Mouse (Mus musculus) testis, postnatal 14 days (tissue): ENCODE data around the gene Dact3.

ENCODE experiments used
- DNase-seq: peaks from one replicate; pipeline ENCODE4 v3.0.0; 2021; ENCODE audit warnings: low spot score

Gene Dact3

DNA sequence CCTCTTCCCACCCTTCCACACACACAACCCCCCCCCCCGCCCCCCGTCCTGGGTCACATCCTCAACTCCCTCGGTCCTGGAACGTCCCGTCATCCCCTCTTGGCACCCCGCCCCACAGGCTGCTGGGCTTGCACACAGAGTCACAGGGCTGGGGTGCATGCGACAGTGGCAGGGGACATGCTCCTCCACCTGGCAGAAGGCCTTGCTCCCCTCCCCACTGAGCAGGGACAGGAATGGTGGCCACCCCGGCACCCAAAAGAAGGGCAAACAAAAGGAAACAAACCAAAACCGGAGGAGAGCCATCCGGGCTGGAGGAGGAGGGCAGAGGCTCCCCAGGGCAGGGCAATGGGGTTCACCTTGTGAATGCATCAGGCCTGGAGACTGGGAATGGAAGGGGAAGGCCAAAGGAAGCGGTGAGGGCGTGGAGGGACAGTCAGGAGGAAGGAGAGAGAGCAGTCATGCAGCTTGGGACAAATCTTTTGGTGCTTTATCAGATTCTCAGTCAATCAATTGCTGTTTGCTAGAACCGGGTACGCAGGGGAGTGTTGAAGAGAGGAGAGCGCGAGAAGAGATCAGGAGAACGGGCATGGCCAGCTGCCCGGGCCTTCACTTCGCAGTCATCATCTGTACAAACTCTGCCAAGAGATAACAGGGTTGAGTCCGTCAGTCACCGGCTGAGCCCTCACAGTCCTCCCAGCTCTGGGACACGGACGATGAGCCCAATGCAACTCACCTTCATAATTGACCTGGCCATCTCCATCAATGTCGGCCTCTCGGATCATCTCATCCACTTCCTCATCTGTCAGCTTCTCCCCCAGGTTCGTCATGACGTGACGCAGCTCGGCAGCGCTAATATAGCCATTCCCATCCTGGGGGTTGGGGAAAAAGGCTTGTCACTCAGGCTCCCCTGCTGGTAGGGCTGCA, 41.5 kb downstream of the Dact3 start:
- no peak for DNase-seq

DNA sequence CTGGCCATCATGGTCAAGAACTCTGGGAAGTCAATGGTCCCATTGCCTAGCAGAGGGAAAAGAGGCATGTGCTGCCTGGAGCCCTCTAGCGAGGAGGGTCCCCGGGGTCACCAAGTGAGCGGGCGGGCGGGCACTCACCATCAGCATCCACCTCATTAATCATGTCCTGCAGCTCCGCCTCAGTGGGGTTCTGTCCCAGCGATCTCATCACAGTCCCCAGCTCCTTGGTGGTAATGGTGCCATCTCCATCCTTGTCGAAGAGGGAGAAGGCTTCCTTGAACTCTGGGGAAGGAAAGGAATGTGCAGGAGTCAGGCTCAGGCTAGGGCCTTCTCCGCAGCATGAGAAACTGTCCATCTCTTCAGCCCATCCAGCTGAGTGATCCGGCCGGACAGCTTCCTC, 42.3 kb downstream of the Dact3 start:
- DNase-seq = no peak

DNA sequence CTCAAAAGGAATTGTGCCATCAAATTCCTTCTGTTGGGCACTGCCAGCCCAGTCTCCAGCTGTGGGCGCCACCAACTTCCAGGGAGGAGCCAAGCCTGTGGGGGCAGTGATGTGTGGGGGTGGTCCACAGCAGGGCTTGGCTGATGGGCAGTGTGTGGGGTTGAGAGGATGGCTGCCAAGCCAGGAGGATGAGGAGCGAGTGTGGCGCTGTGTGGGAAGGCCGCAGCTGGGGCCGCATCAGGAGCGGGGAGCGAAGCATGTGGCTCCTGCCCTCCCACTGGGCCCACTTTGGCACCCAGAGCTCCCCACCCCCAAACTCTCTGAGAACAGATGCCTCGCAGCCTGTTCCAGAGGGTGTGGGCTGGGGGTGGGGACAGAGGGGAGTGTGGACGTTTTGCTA, 42.9 kb downstream of the Dact3 start:
- no peak for DNase-seq

DNA sequence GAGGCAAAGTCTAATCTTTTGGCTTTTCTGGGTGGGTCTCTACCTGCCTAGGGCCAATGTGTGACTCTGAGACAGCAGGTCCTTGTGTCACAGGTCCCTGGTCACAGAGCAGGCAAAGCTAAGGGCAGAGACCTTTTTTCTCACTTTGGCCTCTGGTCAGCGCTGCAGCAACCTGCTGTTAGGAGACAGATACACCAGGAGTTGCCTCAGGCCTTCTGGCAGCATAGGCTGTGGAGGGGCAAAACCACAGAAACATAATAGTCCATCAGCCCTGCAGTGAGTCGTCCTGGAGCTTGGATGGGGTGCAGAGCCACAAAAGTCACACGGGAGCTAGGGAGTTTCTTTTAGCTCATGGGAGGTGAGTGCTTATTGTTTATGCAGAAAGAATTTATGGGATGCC, 43.6 kb downstream of the Dact3 start:
- DNase-seq = no peak

DNA sequence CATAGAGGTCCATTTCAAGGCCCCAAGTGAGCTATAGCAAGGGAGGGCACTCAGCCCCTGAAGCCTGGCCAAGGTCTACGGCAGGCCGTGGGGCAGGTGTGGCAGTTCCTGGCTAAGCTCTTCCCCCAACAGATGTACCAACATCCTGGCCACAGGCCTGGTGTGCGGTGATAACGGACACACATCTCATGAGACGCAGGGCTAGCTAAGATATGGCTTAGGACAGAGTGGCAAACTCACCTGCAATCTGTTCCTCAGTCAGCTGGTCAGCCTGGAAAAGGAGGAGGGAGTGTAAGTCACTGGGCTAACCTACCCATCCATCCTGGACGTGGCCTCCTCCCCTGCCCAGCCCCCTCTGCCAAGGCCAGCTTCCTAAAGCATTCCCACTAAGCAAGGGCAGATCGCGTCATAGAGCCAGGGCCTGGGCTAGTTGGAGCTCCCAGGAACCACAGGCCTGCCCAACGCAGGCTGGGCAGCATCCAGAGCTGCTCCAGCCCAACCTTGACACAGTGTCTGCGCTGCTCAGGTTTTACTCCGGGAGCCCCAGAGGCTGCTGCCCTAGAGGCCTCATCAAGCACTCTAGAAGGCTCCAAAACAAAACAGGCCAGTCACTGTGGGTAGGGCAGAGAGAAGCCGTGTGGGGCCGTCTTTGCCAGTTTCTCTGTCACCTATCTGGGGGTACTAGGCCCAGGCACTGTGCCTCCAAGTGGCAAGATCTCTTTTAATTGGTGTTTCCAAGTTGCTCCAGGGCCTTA, 44.5 kb downstream of the Dact3 start:
- DNase-seq = no peak

DNA sequence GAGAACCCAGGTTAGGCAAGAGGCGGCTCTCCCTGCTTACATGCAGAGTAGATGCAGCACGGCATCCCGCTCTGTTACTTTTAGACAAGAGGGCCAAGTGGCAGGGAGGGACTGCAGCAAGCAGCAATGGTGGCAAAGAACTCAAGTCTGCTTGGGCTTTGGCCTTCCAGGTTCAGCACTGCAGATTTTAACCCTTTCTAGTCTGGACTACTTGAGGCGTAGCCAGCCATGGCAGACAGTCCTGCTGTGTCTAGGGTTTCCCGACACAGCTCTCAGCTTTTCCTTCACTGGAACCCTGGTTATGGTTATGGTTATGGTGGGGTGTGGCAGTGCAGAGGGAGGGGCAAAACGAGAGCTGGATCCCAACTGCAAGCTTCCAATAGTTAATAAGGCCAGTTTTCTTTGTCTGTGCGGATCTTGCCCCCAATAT, 45.0 kb downstream of the Dact3 start:
- no peak for DNase-seq

DNA sequence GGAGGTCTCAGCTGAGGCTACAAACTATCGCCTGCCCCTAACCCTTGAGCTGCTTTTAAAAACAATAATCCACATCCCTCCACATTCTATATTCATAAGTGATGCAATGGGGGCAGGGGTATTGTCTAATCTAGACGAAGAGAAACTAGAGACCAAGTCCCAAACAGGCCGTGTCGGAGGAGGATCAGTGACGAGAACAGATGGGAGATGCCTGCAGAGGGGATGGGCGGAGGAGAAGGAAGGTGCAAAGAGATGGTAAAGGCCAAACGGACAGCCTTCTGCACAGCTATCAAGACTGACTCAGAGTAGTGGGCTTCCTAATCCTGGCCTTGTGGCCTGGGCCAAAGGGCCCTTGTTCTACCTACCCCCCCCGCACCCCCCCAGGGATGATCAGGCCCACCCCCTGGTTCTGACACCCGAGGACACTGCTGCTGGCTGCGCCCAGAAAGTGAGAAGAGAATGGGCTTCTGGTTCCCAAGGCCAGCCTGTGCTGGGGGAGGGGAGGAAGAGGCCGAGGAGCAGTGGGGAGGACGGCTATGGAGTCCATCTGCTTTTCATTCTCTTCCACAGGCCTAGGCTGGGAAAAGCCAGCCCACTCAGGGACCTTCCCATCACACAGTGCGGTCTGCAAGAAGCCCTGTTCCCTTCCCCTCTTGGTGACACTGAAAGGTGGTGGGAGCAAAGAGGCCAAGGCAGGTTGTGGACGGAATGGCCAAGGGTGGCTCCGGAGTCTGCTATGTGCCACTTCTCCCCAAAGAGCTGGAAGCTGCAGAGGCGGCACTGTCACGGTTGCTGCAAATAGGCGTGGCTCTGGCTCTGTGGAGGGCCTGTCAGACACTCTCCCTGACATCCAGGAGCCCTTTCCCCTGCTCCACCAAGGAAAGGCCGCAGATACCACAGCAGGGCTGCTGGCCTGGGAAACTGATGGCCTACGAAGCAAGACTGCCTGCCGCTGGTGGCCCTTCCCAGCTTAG, 46.0 kb downstream of the Dact3 start:
- DNase-seq = peak; percentile 33

DNA sequence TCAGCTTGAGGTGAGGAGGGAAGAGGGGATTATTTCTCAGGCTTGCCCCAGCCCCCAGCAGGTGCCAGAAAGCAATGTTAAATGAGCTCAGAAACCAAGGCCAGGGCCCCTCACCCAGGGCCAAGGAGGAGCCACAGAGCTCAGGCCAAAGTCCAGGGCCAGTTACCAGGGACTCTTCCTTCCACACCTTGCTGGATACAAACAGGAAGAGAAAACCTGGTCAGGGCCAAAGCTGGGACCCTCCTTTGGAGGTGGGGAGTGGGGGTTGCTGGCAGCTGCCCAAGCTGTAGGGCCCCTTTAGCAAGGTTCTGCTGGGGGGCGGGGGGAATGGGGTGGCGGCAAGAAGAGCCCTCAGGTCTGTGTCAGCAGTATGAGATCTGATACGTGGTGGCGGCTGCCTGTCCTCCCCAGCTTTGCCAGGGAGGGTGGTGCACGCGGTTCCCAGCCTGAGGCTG, 46.8 kb downstream of the Dact3 start:
- no peak for DNase-seq

DNA sequence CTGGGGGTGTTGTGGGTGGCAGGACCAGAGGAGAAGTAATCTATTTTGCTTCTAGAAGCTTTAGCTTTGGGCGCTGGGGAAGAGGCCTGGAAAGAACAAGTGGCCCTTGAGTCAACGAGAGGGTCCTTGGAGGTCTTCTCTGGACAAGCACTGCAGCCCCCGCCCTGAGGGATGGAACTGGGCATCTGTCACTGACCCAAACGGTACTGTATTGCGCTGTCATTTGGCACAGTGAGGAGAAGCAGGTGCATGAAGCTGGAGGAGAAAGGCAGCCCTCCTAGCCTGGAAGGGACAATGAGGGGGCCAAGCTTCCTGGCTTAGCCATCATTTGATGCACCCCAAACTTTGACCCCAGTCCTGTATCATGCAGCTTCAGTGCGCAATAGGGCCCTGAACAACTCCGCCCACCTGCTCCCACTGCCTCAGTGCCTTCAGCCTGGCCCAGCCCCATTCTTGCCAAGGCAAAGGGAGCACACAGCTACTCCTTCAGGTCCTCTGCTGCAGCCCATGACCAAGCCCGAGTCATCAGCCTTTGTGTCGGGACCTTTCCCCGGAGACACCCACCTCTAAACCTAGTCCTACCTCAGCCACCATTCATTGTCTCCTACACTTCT, 47.4 kb downstream of the Dact3 start:
- peak; percentile 38 for DNase-seq

DNA sequence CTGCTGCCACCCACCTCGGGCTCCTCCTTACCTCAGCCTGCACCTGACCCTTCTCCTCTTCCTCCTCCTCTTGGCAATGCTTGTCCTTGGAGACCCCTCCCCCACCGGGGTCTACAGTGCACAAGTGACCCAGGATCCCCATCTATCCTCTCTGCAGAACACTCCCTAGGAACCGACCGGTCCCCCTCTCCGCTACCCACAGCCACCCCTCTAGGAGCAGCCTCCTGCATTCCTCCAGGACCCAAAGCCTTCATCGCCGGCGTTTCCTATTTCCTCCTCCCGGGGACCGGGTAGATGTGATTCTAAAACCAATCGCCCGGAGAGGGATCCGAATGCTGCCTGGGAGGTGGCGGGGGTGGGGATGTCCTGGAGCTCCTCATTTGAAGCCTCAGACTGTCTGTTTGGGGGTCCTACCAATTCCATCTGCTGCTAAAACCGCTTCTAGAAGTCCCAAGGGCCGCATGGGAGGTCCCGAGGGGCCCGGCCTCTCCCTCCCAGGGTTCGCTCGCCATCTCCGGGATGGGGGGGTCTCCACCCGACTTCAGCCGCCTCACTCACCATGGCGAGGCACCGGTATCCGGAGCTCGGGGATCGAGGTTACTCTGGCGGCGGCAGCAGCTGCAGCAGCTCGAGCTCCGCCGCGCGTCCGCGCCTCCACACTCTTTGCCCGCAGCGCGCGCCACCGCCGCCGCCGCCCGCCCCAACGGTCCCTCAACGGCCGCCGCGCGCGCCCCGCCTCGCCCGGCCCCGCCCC, 48.3 kb downstream of the Dact3 start:
- peak; percentile 66 for DNase-seq

DNA sequence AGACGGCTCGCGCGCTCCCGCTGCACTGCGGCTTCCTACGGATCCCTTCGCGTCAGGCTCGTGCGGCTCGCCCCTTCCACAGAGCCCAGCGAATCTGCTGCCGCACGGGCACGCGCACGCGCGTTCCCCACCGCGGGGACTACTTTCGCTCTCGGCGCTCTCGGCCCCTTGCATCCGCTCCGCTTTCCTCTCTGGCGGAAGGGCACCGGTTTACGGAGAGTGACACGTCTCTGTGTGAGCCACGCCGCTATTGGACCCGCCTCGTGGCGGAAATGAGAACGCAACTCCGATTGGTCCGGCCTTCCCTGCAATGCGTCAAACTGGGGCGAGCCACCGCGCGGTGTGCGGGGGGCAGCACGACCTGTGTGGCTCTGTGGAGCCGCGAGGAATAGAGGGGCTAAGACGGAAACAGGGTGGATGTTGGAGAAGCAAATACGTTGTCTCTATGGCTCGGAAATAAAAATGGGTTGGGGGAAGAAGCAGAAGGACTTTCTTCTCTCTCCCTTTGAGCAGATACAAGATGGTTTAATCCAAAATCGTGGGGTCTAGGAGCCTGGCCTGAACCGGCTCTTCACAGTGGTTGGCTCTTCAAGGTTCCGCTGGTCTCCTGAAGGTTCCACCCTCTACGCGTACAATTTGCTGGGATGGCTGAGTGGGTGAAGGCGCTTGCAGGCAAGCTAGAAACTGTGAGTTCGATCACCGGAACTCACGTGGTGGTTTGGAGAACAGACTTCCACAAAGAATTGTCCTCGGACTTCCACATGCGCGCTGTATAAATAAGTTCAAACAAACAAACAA, 49.1 kb downstream of the Dact3 start, which contains the start of gene Calm3:
TSS of gene Calm3 (minus strand) at position 78 of the 798 bp plus-strand sequence.
- peak; percentile 99 for DNase-seq

DNA sequence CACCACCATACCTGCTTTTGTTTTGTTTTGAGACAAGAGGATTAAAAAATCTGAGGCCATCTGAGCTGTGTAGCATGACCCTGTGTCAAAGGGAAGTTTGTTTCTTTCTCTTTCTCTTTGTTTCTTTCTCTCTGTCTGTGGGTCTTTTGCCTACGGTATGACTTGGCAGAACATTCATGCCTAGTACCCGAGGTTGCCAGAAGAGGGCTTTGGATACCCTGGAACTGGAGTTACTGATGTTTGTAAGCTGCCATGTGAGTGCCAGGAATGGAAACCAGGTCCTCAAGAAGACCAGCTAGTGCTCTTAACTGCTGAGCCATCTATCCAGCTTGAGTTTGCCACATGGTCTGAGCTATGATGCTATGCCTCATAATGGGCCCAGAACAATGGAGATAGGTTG, 53.2 kb downstream of the Dact3 start:
- DNase-seq = no peak

DNA sequence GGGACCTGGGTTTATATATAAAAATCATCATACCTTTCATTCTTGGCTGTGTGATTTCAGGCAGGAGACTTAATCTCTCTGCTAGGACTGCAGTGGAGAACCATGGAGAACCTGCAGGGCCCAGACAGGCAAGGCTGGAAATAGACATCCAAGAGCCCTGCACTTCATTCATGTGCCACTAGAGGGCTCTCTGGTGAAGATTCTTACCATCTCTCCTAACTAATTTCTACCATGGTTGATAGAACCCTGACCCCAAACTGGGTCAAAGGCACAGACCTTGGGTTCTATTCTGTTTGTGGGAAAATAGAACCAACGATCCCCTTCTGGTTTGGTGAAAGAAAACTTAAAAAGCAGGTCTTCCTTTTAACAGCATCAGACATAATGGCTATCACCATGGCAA, 55.7 kb downstream of the Dact3 start:
- no peak for DNase-seq

DNA sequence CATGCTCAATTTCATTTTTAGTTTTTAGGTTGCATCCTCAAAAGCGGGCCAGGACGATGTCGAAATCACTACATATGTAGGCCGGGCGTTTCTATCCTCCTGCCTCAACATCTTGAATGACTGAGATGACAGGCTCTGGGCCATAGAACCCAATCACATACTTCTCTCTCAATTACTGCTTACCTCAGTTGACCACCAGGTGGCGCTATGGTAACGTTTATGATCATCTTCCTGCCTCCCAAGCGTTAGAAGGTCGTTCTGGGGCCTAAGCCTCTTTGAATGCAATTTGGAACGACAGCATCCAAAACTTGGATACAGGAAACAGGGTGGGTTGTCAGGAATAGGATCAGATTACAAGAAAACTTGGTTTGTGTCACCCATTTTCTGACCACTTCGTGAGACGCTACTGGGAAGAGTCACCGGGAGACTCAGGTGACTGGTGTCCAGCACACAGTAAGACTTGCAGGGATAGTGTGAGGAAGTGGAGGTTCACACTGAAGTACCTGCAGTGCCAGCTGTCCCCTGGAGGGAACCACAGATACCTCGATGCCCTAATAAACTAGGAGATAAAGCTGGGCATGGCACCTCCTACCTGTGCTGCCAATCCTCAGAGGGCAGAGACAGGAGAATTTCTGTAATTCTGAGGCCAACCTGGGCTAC, 57.0 kb downstream of the Dact3 start:
- peak; percentile 72 for DNase-seq

DNA sequence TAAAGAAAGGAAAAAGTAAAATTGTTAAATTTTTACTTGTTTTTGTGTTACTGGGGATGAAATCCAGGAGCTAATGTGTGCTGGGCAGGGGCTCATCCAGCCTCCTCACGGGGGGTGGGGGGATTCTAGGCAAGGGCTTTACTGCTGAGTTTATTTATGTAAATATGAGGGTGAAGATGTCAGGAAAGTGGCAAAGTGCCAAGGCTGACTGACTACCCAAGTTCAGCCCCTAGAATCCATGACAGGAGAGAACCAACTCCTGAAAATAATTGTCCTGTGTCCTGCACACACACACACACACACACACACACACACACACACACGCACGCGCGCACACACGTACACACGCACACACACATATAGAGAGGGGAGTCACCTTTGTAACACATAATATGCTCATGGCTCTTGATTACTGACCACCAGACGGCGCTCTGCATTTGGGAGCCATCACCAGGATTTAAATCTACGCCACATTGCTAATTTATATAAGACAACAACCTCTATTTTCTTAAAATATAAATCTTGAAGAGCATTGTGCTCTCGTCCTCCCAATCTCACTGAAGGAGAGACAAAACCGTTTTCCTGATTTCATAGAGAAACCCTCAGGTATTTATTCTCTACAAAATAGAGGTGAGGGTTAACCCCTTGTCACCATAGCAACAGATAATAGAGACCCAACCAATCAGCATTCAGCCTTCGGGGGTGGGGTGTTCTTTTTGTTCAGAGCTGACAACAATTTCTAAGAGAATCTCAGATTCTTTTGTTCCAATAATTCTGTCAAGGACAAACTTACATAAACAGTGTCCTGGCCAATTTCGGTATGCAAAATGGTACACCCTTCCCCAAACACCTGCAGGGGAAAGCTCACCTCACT, 57.8 kb downstream of the Dact3 start:
- DNase-seq = no peak
